Mouse (Mus musculus) lung, embryonic 14.5 days (tissue): Measurements from ENCODE around the gene Rhoa. TPM values are rescaled to one million over a fixed set of nuclear protein-coding genes. Genes with fewer than 3 reads are reported as not detected.

Source experiments
- ATAC-seq: fragments of 200-750 bp; cut with Nextera tagmentation; 2 replicates; pipeline ENCODE4 v1.8.0; 2017; ENCODE audit warnings: mild to moderate bottlenecking, moderate TSS enrichment, moderate library complexity; ENCODE audit not compliant: insufficient read depth
- DNase-seq: peaks from one replicate; pipeline ENCODE4 v3.0.0-alpha.2; 2015
- H3K27ac ChIP-seq: fragments of 300-500 bp; sonication (generic); 2 replicates; pipeline ENCODE4 v1.5.1; 2014; ENCODE audit warnings: low read depth, mild to moderate bottlenecking, moderate library complexity
- H3K27me3 ChIP-seq: fragments of 300-500 bp; sonication (generic); 2 replicates; pipeline ENCODE4 v1.6.1; 2014; ENCODE audit warnings: low read length, control low read depth; ENCODE audit not compliant: insufficient read depth
- H3K36me3 ChIP-seq: fragments of 300-500 bp; sonication (generic); 2 replicates; pipeline ENCODE4 v1.6.1; 2014; ENCODE audit warnings: control low read depth; ENCODE audit not compliant: insufficient read depth
- H3K4me1 ChIP-seq: fragments of 300-500 bp; sonication (generic); 2 replicates; pipeline ENCODE4 v1.6.1; 2014; ENCODE audit warnings: antibody characterized with exemption, control low read depth; ENCODE audit not compliant: insufficient read depth
- H3K4me2 ChIP-seq: fragments of 300-500 bp; sonication (generic); 2 replicates; pipeline ENCODE4 v1.6.1; 2014; ENCODE audit warnings: mild to moderate bottlenecking
- H3K4me3 ChIP-seq: fragments of 300-500 bp; sonication (generic); 2 replicates; pipeline ENCODE4 v1.5.1; 2014; ENCODE audit warnings: low read depth, low read length
- H3K9ac ChIP-seq: fragments of 300-500 bp; sonication (generic); 2 replicates; pipeline ENCODE4 v1.6.1; 2014
- H3K9me3 ChIP-seq: fragments of 300-500 bp; sonication (generic); 2 replicates; pipeline ENCODE4 v1.6.1; 2016; ENCODE audit warnings: low read depth, low read length, control low read depth
- CTCF ChIP-seq: IDR thresholded peaks from 2 replicates; pipeline ENCODE4 v1.5.1; 2016; ENCODE audit warnings: antibody characterized with exemption, low read depth
- WGBS: fragments of 180-500 bp; shearing (Covaris S2); extraction: QIAGEN DNeasy Blood & Tissue Kit; methylation state at CpG from one replicate; pipeline ENCODE4 v1.1.7; 2014; 5-methylcytosine and 5-hydroxymethylcytosine counted together
- polyA plus RNA-seq: library from polyadenylated mRNA; unstranded; fragments of >200 nt; fragmentation: Nextera tagmentation; extraction: Ambion mirVana; gene quantifications from 2 replicates; pipeline ENCODE4 v1.2.1, GENCODE M21; 2014

Gene Rhoa
- polyA plus RNA-seq, 1 experiment from 2014 or later = 332 TPM

DNA sequence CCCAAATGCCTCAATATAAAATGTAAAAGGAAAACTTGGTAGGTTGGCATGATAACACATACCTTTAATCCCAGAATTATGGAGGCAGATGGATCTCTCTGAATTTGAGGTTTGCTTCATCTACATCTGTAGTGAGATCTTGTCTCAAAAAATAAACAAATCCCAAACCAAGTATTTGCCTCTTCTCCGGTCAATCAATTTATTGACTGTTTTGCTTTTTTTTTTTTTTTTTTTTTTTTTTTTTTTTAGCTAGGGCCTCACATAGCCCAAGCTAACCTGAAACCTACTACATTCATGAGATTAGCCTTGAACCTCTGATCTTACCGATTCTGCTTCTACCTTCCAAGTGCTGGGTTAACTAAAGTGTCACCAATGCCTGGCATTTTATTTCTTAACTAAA lies 16.6 kb upstream of the Rhoa start:
- H3K4me2 ChIP-seq = peak overlapping the region; percentile 74
- DNase-seq = no peak

DNA sequence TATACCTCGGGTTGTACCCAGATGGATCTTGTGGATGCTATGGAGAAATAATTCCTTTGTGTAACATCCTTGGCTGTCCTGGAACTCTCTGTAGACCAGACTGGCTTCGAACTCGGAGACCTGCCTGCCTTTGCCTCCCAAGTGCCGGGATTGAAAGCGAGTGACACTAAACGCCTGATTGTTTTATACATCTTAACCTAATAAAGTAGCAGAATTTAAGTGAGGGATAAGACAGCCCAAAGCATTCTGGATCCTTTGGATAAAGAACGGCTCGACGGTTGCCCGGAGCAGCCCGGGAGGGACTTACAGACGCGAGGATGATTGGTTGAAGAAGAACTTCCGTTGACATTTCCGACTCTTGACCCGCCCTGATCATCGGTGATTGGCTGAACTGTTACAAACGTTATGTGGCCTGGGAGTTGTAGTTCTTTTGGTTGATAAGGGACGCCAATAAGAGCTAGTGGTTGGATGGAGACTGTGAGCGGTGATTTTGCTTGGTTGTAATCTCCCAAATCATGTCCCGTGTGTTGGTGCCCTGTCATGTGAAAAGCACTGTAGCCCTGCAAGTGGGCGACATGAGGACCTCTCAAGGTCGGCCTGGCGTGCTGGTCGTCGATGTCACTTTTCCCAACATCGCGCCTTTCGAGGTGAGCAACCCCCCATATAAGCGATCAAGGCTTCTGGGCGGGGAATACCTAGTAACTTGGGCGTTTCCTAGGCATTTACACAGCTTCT lies 15.7 kb upstream of the Rhoa start, which contains the start of gene Nicn1:
Gene Nicn1, plus strand, starts transcription at position 414 of the 735 bp plus-strand sequence.
- Histone ChIP-seq H3K27me3 (no peaks in the 10 kb centered on the region), H3K4me3 (peak within 1 kb of the TSS; percentile 57), H3K9me3 (no peaks in the 10 kb centered on the region), H3K4me1 (peaks cover 4% of the 10 kb centered on the region; the same call in 1 of the 2 replicates), H3K36me3 (peaks cover 9% of the 10 kb centered on the region; the same call in 1 of the 2 replicates), H3K9ac (peak within 1 kb of the TSS; percentile 67), H3K4me2 (peak within 1 kb of the TSS; percentile 74), H3K27ac (peak within 1 kb of the TSS; percentile 64)
- peak; percentile 98 for DNase-seq
- WGBS = under 1% methylated on average over 32 of the region's 32 CpGs
- TF ChIP-seq CTCF = no peak
- ATAC-seq = peak; percentile 99

More for the DNA sequence above, 16.6 kb upstream of the Rhoa start:
- Histone ChIP-seq H3K9me3 (no peaks in the 10 kb centered on the region), H3K9ac (no peak overlapping the region; the same call in 1 of the 2 replicates), H3K27ac (no peak overlapping the region), H3K4me1 (peaks cover 4% of the 10 kb centered on the region; the same call in 1 of the 2 replicates), H3K27me3 (no peaks in the 10 kb centered on the region), H3K4me3 (peak overlapping the region; percentile 57; the same call in 1 of the 2 replicates), H3K36me3 (0 out of 2 replicates have a peak, but pooled peaks cover 1% of the 10 kb centered on the region)
- 62% methylated on average over 2 of the region's 2 CpGs for WGBS
- ATAC-seq = no peak
- TF ChIP-seq CTCF = no peak

DNA sequence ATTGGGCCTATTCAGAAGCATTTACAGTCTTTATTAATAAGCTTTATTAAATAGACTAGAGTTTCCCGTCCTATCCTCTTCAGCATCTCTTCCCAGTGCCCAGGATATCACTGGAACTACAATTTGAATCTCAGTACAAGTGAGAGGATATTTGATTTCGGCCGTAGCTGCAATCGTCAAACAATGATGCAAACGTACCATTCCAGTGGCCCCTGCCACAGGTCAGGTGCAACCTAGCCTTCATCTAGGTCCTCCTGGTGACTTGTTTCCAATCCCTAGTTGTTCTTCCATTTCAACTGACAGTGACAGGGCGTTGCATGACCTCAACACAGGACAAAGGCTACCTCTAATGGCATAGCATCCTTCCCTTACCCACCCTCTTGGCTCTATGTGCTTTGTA lies 15.2 kb upstream of the Rhoa start:
- H3K27ac ChIP-seq = no peak overlapping the region
- H3K36me3 ChIP-seq = peaks cover 10% of the 10 kb centered on the region; the same call in 1 of the 2 replicates
- ATAC-seq (no peak; the same call in 1 of the 2 replicates), DNase-seq (no peak)
- peak overlapping the region; percentile 74 for H3K4me2 ChIP-seq
- H3K4me1 ChIP-seq = peaks cover 4% of the 10 kb centered on the region; the same call in 1 of the 2 replicates
- no peaks in the 10 kb centered on the region for H3K27me3 ChIP-seq
- peak overlapping the region; percentile 56 for H3K9ac ChIP-seq
- no peak for TF ChIP-seq CTCF
- no peaks in the 10 kb centered on the region for H3K9me3 ChIP-seq
- 33% methylated on average over 6 of the region's 6 CpGs for WGBS
- H3K4me3 ChIP-seq = peak overlapping the region; percentile 57

DNA sequence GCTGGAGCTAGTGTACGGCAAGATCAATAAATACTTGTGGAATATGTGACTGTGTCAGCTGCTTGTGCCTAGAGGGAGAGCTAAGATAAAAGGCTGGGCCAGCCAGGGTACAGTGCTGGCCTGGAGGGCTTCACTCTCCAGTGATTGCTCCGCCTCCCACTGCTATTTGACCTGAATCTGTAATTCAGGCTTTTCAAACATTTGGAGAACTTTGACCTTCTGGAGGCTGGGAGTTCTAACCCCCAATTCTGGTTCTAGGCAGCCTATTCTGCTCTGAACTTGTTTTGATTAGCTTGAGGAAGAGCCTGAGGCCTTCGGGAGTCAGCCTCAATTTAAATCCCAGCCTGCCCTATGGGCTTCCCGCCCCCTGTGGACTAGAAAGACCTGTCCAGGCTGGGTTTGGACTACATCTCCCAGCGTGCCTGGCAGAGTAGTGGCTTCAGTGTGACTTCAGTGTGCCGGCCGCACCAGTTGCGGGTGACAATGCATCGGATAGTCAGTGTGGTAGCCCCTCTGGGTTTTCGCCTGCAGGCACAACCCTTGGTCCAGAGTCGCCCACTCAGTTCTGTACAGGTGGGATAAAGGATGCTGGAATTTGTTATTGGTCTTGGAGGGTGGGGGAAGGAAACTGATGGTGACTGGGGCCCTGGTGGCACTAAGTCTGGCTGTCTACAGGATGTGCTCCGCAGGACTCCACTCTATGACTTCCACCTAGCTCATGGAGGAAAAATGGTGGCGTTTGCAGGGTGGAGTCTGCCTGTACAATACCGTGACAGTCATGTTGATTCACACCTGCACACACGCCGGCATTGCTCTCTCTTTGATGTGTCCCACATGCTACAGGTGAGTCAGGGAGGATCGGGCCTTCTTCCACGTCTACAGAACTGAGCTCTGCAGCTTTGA lies 9.2 kb upstream of the Rhoa start, which contains the start of gene Amt:
Gene Amt, plus strand, starts transcription at position 401 of the 903 bp plus-strand sequence.
- peak within 1 kb of the TSS; percentile 10; the same call in 1 of the 2 replicates for H3K9ac ChIP-seq
- H3K9me3 ChIP-seq = no peaks in the 10 kb centered on the region
- no peaks in the 10 kb centered on the region for H3K27me3 ChIP-seq
- WGBS = 17% methylated on average over 18 of the region's 18 CpGs
- ATAC-seq = peak; percentile 76
- H3K4me2 ChIP-seq = peak within 1 kb of the TSS; percentile 53
- peak within 1 kb of the TSS; percentile 34 for H3K4me3 ChIP-seq
- no peak for TF ChIP-seq CTCF
- H3K4me1 ChIP-seq = no peaks in the 10 kb centered on the region
- DNase-seq = peak; percentile 62
- peaks cover 28% of the 10 kb centered on the region for H3K36me3 ChIP-seq
- H3K27ac ChIP-seq = peak within 1 kb of the TSS; percentile 19; the same call in 1 of the 2 replicates

DNA sequence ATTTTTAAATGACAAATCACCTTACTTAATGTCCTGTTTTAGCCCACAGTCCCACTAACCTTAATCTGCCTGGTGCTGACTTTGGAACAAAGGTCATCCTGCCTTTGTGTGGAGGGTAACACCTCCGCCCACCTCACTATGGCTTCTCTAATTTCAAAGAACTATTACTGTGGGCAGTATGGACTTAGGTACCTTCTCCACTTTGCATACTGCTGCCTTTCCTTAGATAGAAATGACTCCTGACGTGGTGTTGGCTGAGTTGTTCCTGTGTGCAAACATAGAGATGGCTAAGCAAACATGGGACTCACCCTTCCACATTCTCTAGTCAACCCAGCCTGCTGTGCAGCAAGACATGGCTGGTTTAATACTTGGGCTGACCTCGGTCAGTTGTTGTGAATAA lies 4.1 kb upstream of the Rhoa start:
- no peaks in the 10 kb centered on the region for H3K27me3 ChIP-seq
- no peak for TF ChIP-seq CTCF
- peaks cover 6% of the 10 kb centered on the region for H3K4me1 ChIP-seq
- no peak overlapping the region for H3K4me3 ChIP-seq
- DNase-seq (peak; percentile 49), ATAC-seq (no peak)
- H3K36me3 ChIP-seq = peaks cover 32% of the 10 kb centered on the region
- H3K27ac ChIP-seq = peak overlapping the region; percentile 69
- no peak overlapping the region for H3K9ac ChIP-seq
- no peaks in the 10 kb centered on the region for H3K9me3 ChIP-seq
- 57% methylated on average over 3 of the region's 3 CpGs for WGBS
- H3K4me2 ChIP-seq = no peak overlapping the region

DNA sequence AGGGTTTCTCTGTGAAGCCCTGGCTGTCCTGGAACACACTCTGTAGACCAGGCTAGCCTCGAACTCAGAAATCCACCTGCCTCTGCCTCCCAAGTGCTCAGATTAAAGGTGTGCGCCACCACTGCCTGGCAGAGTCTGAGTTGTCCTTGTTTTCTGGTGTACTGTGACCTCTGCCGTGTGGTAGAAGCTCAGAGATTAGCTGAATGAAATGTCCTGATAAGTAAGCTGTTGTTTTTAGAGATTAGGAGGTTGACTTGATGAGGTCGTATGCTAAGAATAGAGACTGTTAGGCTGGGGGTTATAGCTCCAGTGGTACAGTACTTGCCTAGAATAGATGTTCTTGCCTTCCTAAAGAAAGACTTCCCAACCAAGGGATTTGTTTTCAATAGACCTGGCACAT lies 1.2 kb upstream of the Rhoa start:
- no peaks in the 10 kb centered on the region for H3K27me3 ChIP-seq
- TF ChIP-seq CTCF = no peak
- WGBS = 70% methylated on average over 4 of the region's 4 CpGs
- DNase-seq (no peak), ATAC-seq (no peak)
- H3K36me3 ChIP-seq = peaks cover 32% of the 10 kb centered on the region
- H3K9me3 ChIP-seq = no peaks in the 10 kb centered on the region
- peaks cover 6% of the 10 kb centered on the region for H3K4me1 ChIP-seq
- H3K4me3 ChIP-seq = peak overlapping the region; percentile 96
- H3K4me2 ChIP-seq = peak overlapping the region; percentile 85
- H3K27ac ChIP-seq = peak overlapping the region; percentile 72; the same call in 1 of the 2 replicates
- H3K9ac ChIP-seq = peak overlapping the region; percentile 75
